Mouse (Mus musculus) urinary bladder, postnatal 25 days (tissue): ENCODE data around the gene Slc5a3.
"Not testable (repeated sequence)": the region's sequence is repeated elsewhere in the genome, so short reads cannot be mapped to it uniquely, and the experiment has no call there.

Source experiments
- DNase-seq: peaks from one replicate; pipeline ENCODE4 v3.0.0; 2022; ENCODE audit warnings: low spot score

Gene Slc5a3

DNA sequence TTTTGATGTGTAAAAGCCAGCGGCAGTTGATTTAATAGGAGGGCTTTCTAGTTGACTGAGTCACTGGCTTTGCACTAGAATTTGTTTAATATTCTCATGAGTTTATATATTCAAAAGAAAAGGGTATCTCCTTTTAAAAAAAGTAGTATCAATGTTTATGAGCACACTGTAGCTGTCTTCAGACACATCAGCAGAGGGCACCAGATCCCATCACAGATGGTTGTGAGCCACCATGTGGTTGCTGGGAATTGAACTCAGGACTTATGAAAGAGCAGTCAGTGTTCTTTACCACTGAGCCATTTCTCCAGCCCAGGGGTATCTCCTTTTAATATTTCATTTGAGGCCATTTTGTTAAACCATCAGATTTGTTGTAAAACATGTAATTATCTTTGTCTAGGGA, 4.7 kb downstream of the Slc5a3 start:
- no peak for DNase-seq

GRCm38 (mm10) chr16:92064801-92065200, 6.7 kb downstream of the Slc5a3 start:
- DNase-seq, result no peak

GRCm38 (mm10) chr16:92070338-92070737, 12.2 kb downstream of the Slc5a3 start:
- no peak for DNase-seq

- DNase-seq, result no peak
These were observed 18.7 kb downstream of the Slc5a3 start for GRCm38 (mm10) chr16:92076797-92077196.

GRCm38 (mm10) chr16:92083771-92084453, 25.8 kb downstream of the Slc5a3 start:
- no peak for DNase-seq

DNA sequence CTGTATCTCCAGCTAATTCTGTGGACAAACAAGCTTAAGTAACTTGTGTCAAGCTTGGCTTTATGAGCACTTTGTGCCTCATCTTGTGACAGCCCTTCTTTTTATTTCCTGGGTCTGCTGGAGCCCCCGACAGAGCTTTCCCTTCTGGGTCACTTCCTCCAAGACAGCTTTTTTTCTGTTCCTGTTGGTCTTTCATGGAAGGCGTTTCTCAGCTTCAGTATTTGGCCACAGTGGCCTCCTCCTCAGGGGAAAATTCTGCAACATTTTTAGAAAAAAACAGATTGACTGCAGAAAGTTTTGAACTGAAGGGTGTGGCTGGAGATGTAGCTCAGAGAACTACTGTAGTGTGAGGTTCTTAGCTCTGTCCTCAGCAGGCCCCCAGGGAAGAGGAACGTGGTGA, 31.1 kb downstream of the Slc5a3 start:
- no peak for DNase-seq

- no peak for DNase-seq
These were observed 33.8 kb downstream of the Slc5a3 start for GRCm38 (mm10) chr16:92091876-92092275.

GRCm38 (mm10) chr16:92098351-92099051, 40.4 kb downstream of the Slc5a3 start:
- no peak for DNase-seq

DNA sequence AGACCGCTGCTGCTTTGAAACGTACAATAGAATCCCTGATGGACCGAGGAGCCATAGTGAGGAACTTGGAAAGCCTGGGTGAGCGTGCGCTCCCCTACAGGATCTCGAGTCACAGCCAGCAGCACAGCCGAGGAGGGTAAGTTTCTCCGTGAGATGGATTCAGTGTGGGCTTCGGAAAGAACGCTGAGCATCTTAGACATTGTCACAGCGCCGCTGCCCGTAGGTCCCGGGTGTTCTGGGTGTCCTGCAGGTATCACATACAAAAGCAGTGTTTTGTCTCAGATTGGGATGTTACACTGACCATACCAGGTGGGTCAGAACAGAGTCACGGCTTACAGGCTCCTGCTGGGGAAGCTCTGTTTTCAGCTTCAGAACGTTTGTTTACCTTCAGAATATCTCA, 41.5 kb downstream of the Slc5a3 start:
- no peak for DNase-seq

DNA sequence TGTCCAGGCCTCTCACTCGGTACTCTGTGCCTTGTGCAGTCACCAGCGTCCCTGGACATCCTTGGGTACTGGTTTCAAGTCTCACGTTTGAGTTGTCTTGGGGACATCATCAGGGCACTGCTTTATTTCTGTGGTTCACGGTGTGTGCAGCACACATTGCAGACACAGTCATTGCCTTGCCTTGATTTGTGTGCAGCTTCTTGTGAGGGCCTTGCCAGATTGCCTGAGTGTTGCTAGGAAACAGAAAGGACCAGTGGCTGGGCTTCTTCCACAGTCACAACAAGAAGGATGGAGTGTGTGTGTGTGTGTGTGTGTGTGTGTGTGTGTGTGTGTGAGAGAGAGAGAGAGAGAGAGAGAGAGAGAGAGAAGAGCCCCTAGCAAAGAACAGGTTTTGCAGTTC, 42.0 kb downstream of the Slc5a3 start:
- no peak for DNase-seq

DNA sequence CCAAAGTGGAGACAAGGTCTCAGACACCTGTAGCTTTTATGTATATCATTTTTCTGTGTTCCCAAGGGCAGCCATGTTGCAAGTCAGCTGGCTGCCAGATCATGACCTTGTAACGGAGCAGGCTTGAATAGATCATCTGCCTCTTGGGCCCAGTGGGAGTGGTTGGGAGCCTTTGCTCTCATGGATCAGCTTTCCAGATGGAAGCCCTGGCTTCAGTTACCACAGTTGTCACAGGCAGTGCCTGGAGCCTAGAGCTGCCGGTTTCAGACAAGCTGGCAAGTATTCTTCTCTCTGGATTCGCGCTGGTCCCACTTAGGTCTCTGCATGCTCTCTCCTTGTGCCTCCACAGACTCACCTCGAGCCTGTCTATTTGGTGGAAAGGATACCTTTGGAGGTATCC, 44.0 kb downstream of the Slc5a3 start:
- DNase-seq, result no peak

DNA sequence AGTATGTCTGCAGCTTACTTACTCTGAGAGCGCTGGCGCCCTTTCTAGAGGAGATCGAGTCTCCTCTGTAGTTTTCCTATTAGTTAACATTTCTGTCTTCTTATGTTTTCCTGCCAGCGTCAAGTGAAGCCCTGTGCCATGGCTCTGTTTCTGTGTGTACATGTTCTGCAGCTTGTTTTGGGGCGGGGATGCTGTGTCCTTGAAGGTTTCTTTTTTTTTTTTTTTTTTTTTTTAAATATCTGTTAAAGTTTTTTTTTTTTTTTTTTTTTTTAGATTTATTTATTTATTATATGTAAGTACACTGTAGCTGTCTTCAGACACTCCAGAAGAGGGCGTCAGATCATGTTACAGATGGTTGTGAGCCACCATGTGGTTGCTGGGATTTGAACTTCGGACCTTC, 44.8 kb downstream of the Slc5a3 start:
- not testable (repeated sequence) for DNase-seq

GRCm38 (mm10) chr16:92103572-92104331, 45.6 kb downstream of the Slc5a3 start:
- no peak for DNase-seq

DNA sequence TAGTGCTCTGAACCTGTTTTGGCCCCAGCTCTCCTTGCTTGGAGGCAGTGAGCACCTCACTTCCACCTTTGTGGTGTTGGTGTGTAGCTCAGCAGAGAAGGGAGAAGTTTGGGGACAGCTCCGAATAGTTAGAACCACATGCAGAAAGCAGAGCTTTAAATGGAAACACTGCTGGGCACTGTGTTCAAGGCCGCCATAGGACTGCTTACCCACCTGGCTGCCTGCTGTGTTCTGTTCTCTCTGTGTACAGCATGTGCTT, 46.1 kb downstream of the Slc5a3 start:
- no peak for DNase-seq

DNA sequence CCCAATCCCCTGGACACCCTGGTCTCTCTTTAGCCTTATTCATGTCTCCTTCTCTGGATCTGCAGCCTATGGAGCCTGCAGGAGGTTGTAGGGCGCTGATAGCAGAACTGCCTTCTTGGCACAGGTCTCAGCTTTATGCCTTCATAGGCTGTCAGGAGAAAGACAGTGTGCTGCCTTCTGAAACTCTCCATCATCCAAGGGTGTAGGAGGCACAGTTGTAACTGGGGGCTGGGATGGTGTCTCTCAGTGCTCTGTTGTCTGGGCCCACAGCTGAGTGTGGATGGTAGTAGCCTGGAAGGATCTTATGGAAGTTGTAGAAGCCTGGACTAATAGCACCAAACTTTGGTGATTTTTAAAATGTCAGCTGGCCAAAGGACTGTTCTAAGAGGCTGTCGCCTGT, 46.8 kb downstream of the Slc5a3 start:
- DNase-seq, result no peak

GRCm38 (mm10) chr16:92105631-92106030, 47.5 kb downstream of the Slc5a3 start:
- DNase-seq, result no peak

DNA sequence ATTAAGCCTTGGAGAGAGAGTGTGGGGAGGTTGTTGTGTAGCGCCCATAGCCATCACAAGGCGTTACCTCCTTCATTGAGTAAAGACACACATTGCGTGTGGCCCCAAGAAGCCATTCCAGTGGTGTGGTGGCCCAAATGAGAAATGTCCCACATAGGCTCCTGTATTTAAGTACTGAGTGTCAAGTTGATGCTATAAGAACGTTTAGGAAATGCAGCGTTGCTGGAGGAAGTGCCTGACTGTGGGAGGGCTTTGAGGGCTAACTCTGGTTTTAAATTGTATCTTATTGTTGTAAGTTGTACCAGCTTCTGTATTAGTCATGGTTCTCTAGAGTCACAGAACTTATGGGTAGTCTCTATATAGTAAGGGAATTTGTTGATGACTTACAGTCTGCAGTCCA, 49.2 kb downstream of the Slc5a3 start:
- DNase-seq, result no peak

DNA sequence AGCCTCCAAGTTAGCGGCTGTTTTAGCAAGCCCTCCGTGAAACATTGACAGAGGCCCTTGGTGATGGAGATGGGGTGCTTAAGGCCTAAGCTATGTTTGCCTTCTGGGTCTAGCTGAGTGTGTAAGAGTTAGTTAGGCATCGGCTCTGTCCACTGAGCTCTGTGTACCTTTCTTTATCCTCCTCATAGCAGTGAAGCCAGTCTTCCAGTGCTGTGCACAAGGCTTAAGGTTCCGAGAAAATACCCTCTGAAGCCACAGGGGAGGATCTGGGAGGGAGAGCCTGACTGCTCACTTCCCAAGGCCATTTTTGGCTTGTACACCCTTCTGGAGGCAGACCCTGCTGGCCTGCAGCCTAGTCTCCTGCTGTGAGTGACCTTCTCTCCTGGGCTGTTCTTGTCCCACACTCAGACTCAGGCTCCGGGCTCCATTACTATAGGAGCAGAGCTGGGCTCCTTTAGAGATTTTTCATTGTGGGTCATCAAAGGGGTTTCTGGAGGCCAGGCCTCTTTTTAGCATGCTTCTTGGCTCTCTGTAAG, 56.7 kb downstream of the Slc5a3 start:
- DNase-seq, result no peak

GRCm38 (mm10) chr16:92115611-92116421, 57.7 kb downstream of the Slc5a3 start:
- DNase-seq, result peak; percentile 13

DNA sequence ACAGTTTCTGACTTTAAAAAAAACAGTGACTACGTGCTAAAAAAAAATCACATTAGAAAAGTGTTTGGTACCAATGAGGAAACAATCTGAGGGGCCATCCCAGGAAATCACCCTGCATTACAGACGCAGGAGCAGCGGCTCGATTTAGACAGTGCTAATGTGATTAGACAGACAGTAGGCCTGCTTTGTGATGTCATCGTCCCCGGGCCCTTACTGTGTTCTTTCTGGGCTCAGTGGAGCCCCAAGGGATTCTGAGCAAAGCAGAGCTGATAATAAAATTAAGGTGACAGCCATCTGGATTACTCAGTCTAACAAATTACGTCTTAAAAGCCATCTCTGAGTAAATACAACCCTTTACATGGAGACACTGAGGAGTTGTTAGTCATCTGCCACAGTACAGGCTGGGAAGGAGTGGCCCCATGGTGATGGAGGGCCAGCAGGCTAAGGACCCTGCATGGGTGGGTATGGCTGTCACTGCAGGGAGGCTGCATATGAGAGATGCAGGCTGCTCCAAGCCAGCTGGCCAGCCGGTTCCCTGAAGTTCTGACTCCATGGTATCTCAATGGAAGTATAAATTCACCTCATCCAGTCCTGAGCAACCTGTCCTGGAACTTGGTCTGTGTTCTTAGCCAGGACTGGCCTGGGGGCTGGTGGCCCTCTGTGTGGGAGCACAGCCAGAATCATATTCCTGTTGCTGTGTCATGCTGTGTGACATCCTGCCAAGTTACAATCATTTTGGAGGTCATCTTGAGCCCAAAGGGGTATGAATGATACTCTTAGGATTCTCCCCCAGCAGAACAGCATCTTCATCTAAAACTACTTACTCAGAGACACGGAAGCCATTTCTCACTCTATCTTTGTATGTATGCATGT, 59.5 kb downstream of the Slc5a3 start:
- DNase-seq, result no peak

DNA sequence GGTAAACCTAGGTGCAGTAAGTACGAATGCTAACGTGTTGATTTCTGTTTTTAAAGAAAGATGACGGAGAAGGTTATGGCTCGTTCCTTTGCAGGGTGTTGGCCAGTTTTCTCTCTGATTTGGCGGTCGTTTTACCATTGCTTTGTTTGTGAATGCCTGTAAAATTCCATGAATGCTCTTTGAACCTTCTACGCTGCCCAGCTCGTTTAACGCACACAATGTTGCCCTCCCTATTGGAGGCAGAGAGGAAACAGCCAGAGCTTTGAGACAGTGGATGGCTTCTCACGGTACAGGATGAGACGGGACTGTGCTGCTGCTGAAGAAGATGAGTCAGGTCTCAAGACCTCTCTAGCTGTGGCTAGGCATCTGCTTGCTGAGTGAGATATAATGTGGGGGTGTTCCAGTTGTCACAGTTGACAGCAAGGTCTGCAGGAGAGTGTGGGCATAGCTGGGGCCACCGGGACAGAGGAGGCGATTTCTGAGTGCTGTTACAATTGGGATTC, 60.9 kb downstream of the Slc5a3 start:
- no peak for DNase-seq
